ENCODE assay signal across 13 mouse cellular contexts in the genomic region with DNA sequence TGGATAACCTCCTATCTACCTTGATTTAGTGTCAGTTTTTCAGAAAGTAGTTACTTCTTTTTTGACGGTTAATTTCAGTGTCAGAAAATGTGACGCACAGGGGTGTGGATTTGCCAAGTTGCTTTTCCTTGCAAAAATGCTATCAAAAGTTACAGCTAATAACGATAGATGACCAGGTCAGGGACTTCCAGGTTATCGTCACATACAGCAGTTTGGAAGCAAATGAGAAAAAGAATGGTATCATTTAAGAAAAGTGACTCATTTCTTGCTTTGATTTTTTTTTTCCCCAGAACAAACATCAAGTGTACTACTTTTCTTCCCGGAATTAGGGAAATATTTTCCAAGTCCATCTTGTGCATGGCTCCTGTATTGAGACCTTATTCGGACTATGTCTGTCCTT. TPM values are rescaled to one million over a fixed set of nuclear protein-coding genes. Genes with fewer than 3 reads are reported as not detected.
DNase-seq lines count a peak whose midpoint lies in the region; ATAC-seq and TF ChIP-seq lines count a peak whose summit lies in the region.
"Had no signal": no experiment of that assay in that cellular context is flagged by ENCODE, and none has a peak within 500 bp of the region (broad histone marks: within the 10 kb centered on the region; RNA-seq: fewer than 3 reads in every experiment).

No protein-coding gene starts in this region.

- ATAC-seq in liver, embryonic 11.5 days (replicated peaks; ENCODE audit: low FRiP score), result no peak
- ATAC-seq in forebrain, embryonic 16.5 days, result no peak
- ATAC-seq in liver, embryonic 16.5 days (ENCODE audit: low read depth), result no peak

- intact Hi-C loops in heart, adult 2 months (cut with DNase I), result loop anchor here (2.0 to 5.0 kb wide), 5 partner anchors 15 to 155 kb away; no protein-coding TSS in a partner anchor
- intact Hi-C loops in heart, postnatal 10 days (cut with DNase I), result loop anchor here (2.0 to 5.0 kb wide), 6 partner anchors 15 to 470 kb away; no protein-coding TSS in a partner anchor

- peaks cover 15% of the 10 kb centered on the region for H3K36me3 ChIP-seq in heart, adult 2 months (ENCODE audit: control insufficient read depth, insufficient read depth, low read length)
- no peaks in the 10 kb centered on the region for H3K36me3 ChIP-seq in liver, adult 2 months (ENCODE audit: control insufficient read depth, insufficient read depth, low read length)
- H3K36me3 ChIP-seq in liver, embryonic 11.5 days (ENCODE audit: control insufficient read depth, insufficient read depth, low read length), result no peaks in the 10 kb centered on the region
- H3K36me3 ChIP-seq in forebrain, embryonic 16.5 days (ENCODE audit: control insufficient read depth, insufficient read depth), result no peaks in the 10 kb centered on the region
- H3K36me3 ChIP-seq in liver, embryonic 16.5 days (ENCODE audit: control insufficient read depth, insufficient read depth), result no peaks in the 10 kb centered on the region
- H3K36me3 ChIP-seq: neural tube, embryonic 12.5 days had no signal

- H3K4me2 ChIP-seq in liver, embryonic 11.5 days, result no peak overlapping the region
- peak overlapping the region; percentile 43 for H3K4me2 ChIP-seq in forebrain, embryonic 16.5 days (ENCODE audit: low read length)
- no peak overlapping the region for H3K4me2 ChIP-seq in liver, embryonic 16.5 days (ENCODE audit: low read depth, low read length)

- TF ChIP-seq CTCF in heart, adult 2 months (IDR thresholded peaks at IDR 0.05), result no peak
- no peak for TF ChIP-seq CTCF in liver, adult 2 months (IDR thresholded peaks at IDR 0.05; ENCODE audit: low read depth, low read length)

- H3K4me1 ChIP-seq in heart, adult 2 months (ENCODE audit: control insufficient read depth, insufficient read depth, low read length), result peaks cover 10% of the 10 kb centered on the region
- H3K4me1 ChIP-seq in liver, adult 2 months (ENCODE audit: control insufficient read depth, insufficient read depth, low read length), result peaks cover 19% of the 10 kb centered on the region
- H3K4me1 ChIP-seq in liver, embryonic 11.5 days (replicated peaks; ENCODE audit: control insufficient read depth, insufficient read depth, low read length), result no peaks in the 10 kb centered on the region
- peaks cover 24% of the 10 kb centered on the region for H3K4me1 ChIP-seq in forebrain, embryonic 16.5 days (replicated peaks; ENCODE audit: control insufficient read depth, insufficient read depth, low read length)
- no peaks in the 10 kb centered on the region for H3K4me1 ChIP-seq in liver, embryonic 16.5 days (ENCODE audit: control insufficient read depth, low read depth, low read length)

- WGBS in heart, adult 2 months, result 18% methylated on average over 6 of the region's 6 CpGs
- 21% methylated on average over 6 of the region's 6 CpGs for WGBS in liver, adult 2 months
- 82% methylated on average over 6 of the region's 6 CpGs for WGBS in liver, embryonic 11.5 days
- WGBS in forebrain, embryonic 16.5 days, result 60% methylated on average over 6 of the region's 6 CpGs
- 64% methylated on average over 6 of the region's 6 CpGs for WGBS in liver, embryonic 16.5 days (ENCODE audit: insufficient replicate concordance)

- no peak for TF ChIP-seq POLR2A in heart, adult 2 months (IDR thresholded peaks at IDR 0.05; ENCODE audit: insufficient read depth, low read depth, low read length)
- TF ChIP-seq POLR2A in liver, adult 2 months (IDR thresholded peaks at IDR 0.05; ENCODE audit: extremely low read depth, insufficient read depth, low read length), result no peak

- peak overlapping the region; percentile 94 for H3K27ac ChIP-seq in heart, adult 2 months
- H3K27ac ChIP-seq in liver, adult 2 months (replicated peaks; ENCODE audit: insufficient read depth, low read depth, low read length), result peak overlapping the region; percentile 62
- H3K27ac ChIP-seq in liver, embryonic 11.5 days (ENCODE audit: low read depth, low read length), result no peak overlapping the region
- no peak overlapping the region for H3K27ac ChIP-seq in forebrain, embryonic 16.5 days (ENCODE audit: low read length)
- H3K27ac ChIP-seq in liver, embryonic 16.5 days (ENCODE audit: low read length), result no peak overlapping the region
- H3K27ac ChIP-seq: neural tube, embryonic 12.5 days had no signal

- peak overlapping the region; percentile 68 for H3K9ac ChIP-seq in heart, adult 2 months (ENCODE audit: low read depth, low read length)
- peak overlapping the region; percentile 55; the same call in 1 of the 2 replicates for H3K9ac ChIP-seq in liver, adult 2 months (ENCODE audit: low read depth, low read length)
- H3K9ac ChIP-seq in liver, embryonic 11.5 days (ENCODE audit: low read depth, low read length), result no peak overlapping the region
- 0 out of 2 replicates have a peak overlapping the region, but pooled peaks have one; percentile 22 for H3K9ac ChIP-seq in forebrain, embryonic 16.5 days (replicated peaks; ENCODE audit: low read depth, low read length)
- H3K9ac ChIP-seq in liver, embryonic 16.5 days (ENCODE audit: low read depth, low read length), result no peak overlapping the region

- H3K4me3 ChIP-seq in heart, adult 2 months, result peak overlapping the region; percentile 64
- H3K4me3 ChIP-seq in liver, adult 2 months (ENCODE audit: insufficient read depth, low read depth, low read length), result peak overlapping the region; percentile 43
- no peak overlapping the region for H3K4me3 ChIP-seq in liver, embryonic 11.5 days (ENCODE audit: low read depth, low read length)
- H3K4me3 ChIP-seq in forebrain, embryonic 16.5 days (replicated peaks; ENCODE audit: low read length), result peak overlapping the region; percentile 36
- H3K4me3 ChIP-seq in liver, embryonic 16.5 days (ENCODE audit: low read depth, low read length), result peak overlapping the region; percentile 22; the same call in 1 of the 2 replicates
- H3K4me3 ChIP-seq: neural tube, embryonic 12.5 days had no signal

- H3K79me2 ChIP-seq in heart, adult 2 months (replicated peaks; ENCODE audit: control insufficient read depth, insufficient read depth, low read length), result no peaks in the 10 kb centered on the region
- peaks cover 13% of the 10 kb centered on the region; the same call in 1 of the 2 replicates for H3K79me2 ChIP-seq in liver, adult 2 months (ENCODE audit: control insufficient read depth, insufficient read depth, low read length)

- no peaks in the 10 kb centered on the region for H3K27me3 ChIP-seq in heart, adult 2 months (ENCODE audit: control insufficient read depth, insufficient read depth, low read length)
- H3K27me3 ChIP-seq in liver, adult 2 months (ENCODE audit: control insufficient read depth, insufficient read depth, low read length), result no peaks in the 10 kb centered on the region
- H3K27me3 ChIP-seq in liver, embryonic 11.5 days (replicated peaks; ENCODE audit: control insufficient read depth, insufficient read depth, low read length), result no peaks in the 10 kb centered on the region
- H3K27me3 ChIP-seq in forebrain, embryonic 16.5 days (replicated peaks; ENCODE audit: control insufficient read depth, insufficient read depth, low read length), result no peaks in the 10 kb centered on the region
- no peaks in the 10 kb centered on the region for H3K27me3 ChIP-seq in liver, embryonic 16.5 days (ENCODE audit: control insufficient read depth, insufficient read depth, low read depth, low read length)
- H3K27me3 ChIP-seq: neural tube, embryonic 12.5 days had no signal

- no peak for TF ChIP-seq EP300 in heart, adult 2 months (IDR thresholded peaks at IDR 0.05; ENCODE audit: insufficient read depth, low read depth, low read length)

- no peak for DNase-seq in heart, adult 2 months
- no peak for DNase-seq in heart, postnatal 10 days
- peak; percentile 75 for DNase-seq in liver, adult 2 months (ENCODE audit: extremely low read depth, low read depth, low spot score)
- DNase-seq in liver, embryonic 11.5 days (ENCODE audit: low spot score), result no peak
- no peak for DNase-seq in cerebellum, postnatal 14 days
- no peak for DNase-seq in cerebellum, postnatal 4 days (ENCODE audit: low spot score in 2 of 2)
- DNase-seq: cerebellum, adult 11 months; right cerebral cortex, postnatal 14 days had no signal

- H3K9me3 ChIP-seq in liver, embryonic 11.5 days (ENCODE audit: control insufficient read depth, low read length), result no peaks in the 10 kb centered on the region
- no peaks in the 10 kb centered on the region for H3K9me3 ChIP-seq in forebrain, embryonic 16.5 days (ENCODE audit: control insufficient read depth, low read length)
- H3K9me3 ChIP-seq in liver, embryonic 16.5 days (replicated peaks; ENCODE audit: control insufficient read depth, low read length), result no peaks in the 10 kb centered on the region
- H3K9me3 ChIP-seq: neural tube, embryonic 12.5 days had no signal

RNA-seq across cellular contexts. Expression of a gene that starts 0.6 kb away (rescaled TPM):
- total RNA-seq in heart, adult 2 months (2021), result not detected
- 0.16 TPM in 1 of 2 replicates, not detected in the other for polyA plus RNA-seq in heart, adult 2 months (2012; rRNA removed)
- total RNA-seq in heart, postnatal 10 days (2021), result under 1 TPM; 0.31 to 0.37 TPM
- 0.09 TPM in 1 of 2 replicates, not detected in the other for total RNA-seq in liver, adult 2 months (2014; rRNA removed)
- not detected in 2 replicates for polyA plus RNA-seq in liver, adult 2 months (2012; rRNA removed)
- polyA plus RNA-seq in liver, embryonic 11.5 days (2014; fragmentation: Nextera tagmentation; extraction: Ambion mirVana), result not detected in 2 replicates
- polyA plus RNA-seq in forebrain, embryonic 16.5 days (2015; fragmentation: Nextera tagmentation; extraction: Ambion mirVana), result not detected in 2 replicates
- not detected in 2 replicates for polyA plus RNA-seq in liver, embryonic 16.5 days (2015; fragmentation: Nextera tagmentation; extraction: Ambion mirVana)
- total RNA-seq: adrenal gland, adult 8-10 months; layer of hippocampus, postnatal 10 days had no signal
- polyA plus RNA-seq: neural tube, embryonic 12.5 days had no signal

RNA-seq across cellular contexts. Expression of a gene that starts 1.4 kb away (rescaled TPM):
- total RNA-seq in heart, adult 2 months (2021), result 10 to 100 TPM; 55.2 to 55.6 TPM
- polyA plus RNA-seq in heart, adult 2 months (2012; rRNA removed), result 13.7 and 21.2 TPM in 2 replicates
- total RNA-seq in heart, postnatal 10 days (2021), result 10 to 100 TPM; 79.1 to 89.5 TPM
- total RNA-seq in liver, adult 2 months (2014; rRNA removed), result 14.2 and 16.5 TPM in 2 replicates
- polyA plus RNA-seq in liver, adult 2 months (2012; rRNA removed), result 6.6 and 6.9 TPM in 2 replicates
- polyA plus RNA-seq in liver, embryonic 11.5 days (2014; fragmentation: Nextera tagmentation; extraction: Ambion mirVana), result 4.6 and 4.8 TPM in 2 replicates
- 19.7 and 22.9 TPM in 2 replicates for polyA plus RNA-seq in forebrain, embryonic 16.5 days (2015; fragmentation: Nextera tagmentation; extraction: Ambion mirVana)
- polyA plus RNA-seq in liver, embryonic 16.5 days (2015; fragmentation: Nextera tagmentation; extraction: Ambion mirVana), result 4.5 TPM in 2 replicates

Comparison
In these comparisons a context has a peak if more than half of its experiments do, and no peak if none do; other contexts are left out.
1. H3K27ac ChIP-seq: peak in heart, adult 2 months (single experiment) and liver, adult 2 months (single experiment); none in liver, embryonic 11.5 days (single experiment), forebrain, embryonic 16.5 days (single experiment) and liver, embryonic 16.5 days (single experiment).
2. H3K9ac ChIP-seq: peak in heart, adult 2 months (single experiment), liver, adult 2 months (single experiment) and forebrain, embryonic 16.5 days (single experiment); none in liver, embryonic 11.5 days (single experiment) and liver, embryonic 16.5 days (single experiment).